Mouse (Mus musculus) spleen, adult 10 weeks (tissue): ENCODE results near the gene Arhgap17. TPM values are rescaled to one million over a fixed set of nuclear protein-coding genes. Genes with fewer than 3 reads are reported as not detected.

Experiments used
- polyA plus RNA-seq: library from polyadenylated mRNA; stranded (reverse); fragments of 350-450 nt; fragmentation: Illumina TruSeq; extraction: RNeasy Lipid Tissue Mini Kit (QIAGEN cat#74804); gene quantifications from one replicate; pipeline ENCODE4 v1.2.3, GENCODE M21; 2015; ENCODE audit warnings: low replicate concordance; ENCODE audit not compliant: insufficient read depth

Arhgap17 gene
- polyA plus RNA-seq: 123 TPM

DNA sequence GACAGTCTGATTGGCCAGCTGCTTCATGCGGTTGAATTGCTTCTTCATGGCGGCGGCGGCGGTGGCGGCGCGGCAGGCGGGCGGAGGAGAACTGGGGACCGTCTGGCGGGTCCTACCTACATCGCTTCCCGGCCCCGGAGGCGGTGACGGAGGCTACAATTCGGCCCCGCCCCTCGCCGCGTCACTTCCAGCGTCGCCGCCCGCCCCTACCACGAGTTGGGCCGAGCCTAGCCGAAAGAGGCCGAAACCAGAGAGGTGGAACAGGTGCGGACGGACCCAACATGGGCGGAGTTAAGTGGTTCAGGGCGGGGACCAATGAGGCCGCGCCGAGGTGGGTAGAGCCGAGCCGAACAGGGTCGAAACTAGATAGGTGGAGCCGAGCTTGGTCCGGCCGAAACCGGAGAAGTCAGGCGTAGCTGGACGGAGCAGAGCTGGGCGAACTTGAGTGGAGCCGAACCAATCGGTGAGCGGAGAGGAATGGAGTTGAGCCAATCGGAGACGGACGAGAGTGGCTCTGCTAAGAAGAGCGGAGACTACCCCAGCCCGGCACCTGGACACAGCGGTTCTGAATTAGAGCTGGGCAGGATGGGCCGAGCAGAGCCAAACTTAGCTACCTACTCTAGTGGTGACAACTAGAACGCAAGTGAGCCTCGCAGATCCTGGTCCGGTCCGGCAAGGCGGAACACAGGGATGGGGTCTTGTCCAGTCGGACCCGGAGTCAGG, at the start of gene Arhgap17, which contains the start of gene Lcmt1:
Gene Arhgap17, minus strand, starts transcription at position 157 of the 723 bp plus-strand sequence.
Gene Lcmt1, plus strand, starts transcription at position 26 of the 723 bp plus-strand sequence.

Other genes starting within 250 kb of the Arhgap17 start
- gene Tnrc6a, start 246.0 kb downstream of the Arhgap17 start, polyA plus RNA-seq: 106 TPM
- gene Slc5a11, start 155.1 kb downstream of the Arhgap17 start, polyA plus RNA-seq: 3.6 TPM
- gene Lcmt1, start 131 bp downstream of the Arhgap17 start, polyA plus RNA-seq: 18.1 TPM
- gene Aqp8, start 92.4 kb upstream of the Arhgap17 start, polyA plus RNA-seq: not detected
- gene Zkscan2, start 130.5 kb upstream of the Arhgap17 start, polyA plus RNA-seq: 0.33 TPM